34 mouse cellular contexts compared by ENCODE assay signal in genomic region chr6:98288316-98288715, GRCm38 (mm10). TPM values are rescaled to one million over a fixed set of nuclear protein-coding genes. Genes with fewer than 3 reads are reported as not detected.
DNase-seq lines count a peak whose midpoint lies in the region; ATAC-seq lines count a peak whose summit lies in the region.
"Had no signal": no experiment of that assay in that cellular context is flagged by ENCODE, and none has a peak within 500 bp of the region (broad histone marks: within the 10 kb centered on the region; RNA-seq: fewer than 3 reads in every experiment).

No protein-coding gene starts in this region.

- ATAC-seq in forebrain, embryonic 13.5 days = peak; percentile 55; the same call in 1 of the 2 replicates
- no peak for ATAC-seq in forebrain, embryonic 12.5 days (ENCODE audit: low FRiP score)
- ATAC-seq: forebrain, embryonic 15.5 days; intestine, postnatal 0 days had no signal

- no peaks in the 10 kb centered on the region for H3K36me3 ChIP-seq in forebrain, embryonic 13.5 days (ENCODE audit: poor library complexity, severe bottlenecking)
- H3K36me3 ChIP-seq in forebrain, embryonic 12.5 days (replicated peaks) = no peaks in the 10 kb centered on the region
- H3K36me3 ChIP-seq: embryonic facial prominence, embryonic 13.5 days; forebrain, embryonic 15.5 days; heart, embryonic 12.5 days; limb, embryonic 13.5 days; lung, embryonic 15.5 days; neural tube, embryonic 12.5 days had no signal

- 0 out of 2 replicates have a peak, but pooled peaks cover 8% of the 10 kb centered on the region for H3K4me1 ChIP-seq in forebrain, embryonic 13.5 days
- peaks cover 3% of the 10 kb centered on the region; the same call in 1 of the 2 replicates for H3K4me1 ChIP-seq in forebrain, embryonic 12.5 days
- H3K4me1 ChIP-seq: embryonic facial prominence, embryonic 13.5 days; heart, embryonic 12.5 days; lung, embryonic 15.5 days; neural tube, embryonic 12.5 days had no signal

- no peaks in the 10 kb centered on the region for H3K9me3 ChIP-seq in forebrain, embryonic 13.5 days (replicated peaks)
- no peaks in the 10 kb centered on the region for H3K9me3 ChIP-seq in forebrain, embryonic 12.5 days
- H3K9me3 ChIP-seq: embryonic facial prominence, embryonic 13.5 days; forebrain, embryonic 15.5 days; heart, embryonic 12.5 days; limb, embryonic 13.5 days; lung, embryonic 15.5 days; neural tube, embryonic 12.5 days had no signal

- no peak overlapping the region for H3K9ac ChIP-seq in forebrain, embryonic 13.5 days
- no peak overlapping the region for H3K9ac ChIP-seq in forebrain, embryonic 12.5 days
- H3K9ac ChIP-seq: embryonic facial prominence, embryonic 13.5 days; forebrain, embryonic 15.5 days; heart, embryonic 12.5 days; hindbrain, embryonic 14.5 days; limb, embryonic 13.5 days; lung, embryonic 15.5 days; neural tube, embryonic 12.5 days had no signal

- H3K27ac ChIP-seq in forebrain, embryonic 13.5 days = no peak overlapping the region
- H3K27ac ChIP-seq in forebrain, embryonic 12.5 days = no peak overlapping the region
- H3K27ac ChIP-seq: embryonic facial prominence, embryonic 13.5 days; heart, adult 2 months; hindbrain, embryonic 14.5 days; limb, embryonic 13.5 days; lung, embryonic 15.5 days; neural tube, embryonic 12.5 days; stomach, postnatal 0 days had no signal

- H3K4me2 ChIP-seq in forebrain, embryonic 13.5 days = no peak overlapping the region
- H3K4me2 ChIP-seq in forebrain, embryonic 12.5 days = no peak overlapping the region
- H3K4me2 ChIP-seq: embryonic facial prominence, embryonic 13.5 days; forebrain, embryonic 15.5 days; heart, embryonic 12.5 days; hindbrain, embryonic 14.5 days; liver, embryonic 11.5 days; lung, embryonic 15.5 days; midbrain, embryonic 11.5 days; neural tube, embryonic 12.5 days had no signal

- peak; percentile 9 to 64 for DNase-seq in frontal cortex, postnatal 36 days (ENCODE audit: low spot score in 2 of 2)
- no peak for DNase-seq in frontal cortex, postnatal 25 days (ENCODE audit: low spot score in 2 of 2)
- peak; percentile 8 for DNase-seq in retina, postnatal 1 day
- no peak for DNase-seq in retina, embryonic 14.5 days (ENCODE audit: low spot score)
- DNase-seq in telencephalon, adult 2 months (ENCODE audit: low read depth, low spot score) = peak; percentile 56
- DNase-seq in kidney, postnatal 36 days = no peak
- DNase-seq: adrenal gland, adult 8-10 months; cerebellum, adult 11 months; cerebellum, adult 9-10 months; cerebellum, postnatal 36 days; heart, adult 2 months; kidney, postnatal 14 days; thymus, adult 2 months; thymus, postnatal 36 days had no signal

- H3K4me3 ChIP-seq in forebrain, embryonic 13.5 days = no peak overlapping the region
- no peak overlapping the region for H3K4me3 ChIP-seq in forebrain, embryonic 12.5 days (replicated peaks)
- H3K4me3 ChIP-seq: embryonic facial prominence, embryonic 13.5 days; forebrain, embryonic 15.5 days; heart, adult 2 months; heart, embryonic 12.5 days; limb, embryonic 13.5 days; lung, embryonic 15.5 days; myocyte; neural tube, embryonic 12.5 days had no signal

- WGBS in forebrain, embryonic 13.5 days = 43% methylated on average over 3 of the region's 3 CpGs
- 44% methylated on average over 3 of the region's 3 CpGs for WGBS in forebrain, embryonic 12.5 days

- H3K27me3 ChIP-seq in forebrain, embryonic 13.5 days = no peaks in the 10 kb centered on the region
- no peaks in the 10 kb centered on the region for H3K27me3 ChIP-seq in forebrain, embryonic 12.5 days
- H3K27me3 ChIP-seq: CH12.LX; embryonic facial prominence, embryonic 13.5 days; forebrain, embryonic 15.5 days; heart, embryonic 12.5 days; limb, embryonic 13.5 days; lung, embryonic 15.5 days; neural tube, embryonic 12.5 days had no signal

RNA-seq across cellular contexts. Expression of gene Gm765, which starts 54.2 kb away (rescaled TPM):
- polyA plus RNA-seq in forebrain, embryonic 13.5 days (2015; fragmentation: Nextera tagmentation; extraction: Ambion mirVana) = not detected in 2 replicates
- polyA plus RNA-seq in forebrain, embryonic 12.5 days (2016; fragmentation: Nextera tagmentation; extraction: Ambion mirVana) = not detected in 2 replicates
- polyA plus RNA-seq: C2C12; embryonic facial prominence, embryonic 13.5 days; forebrain, embryonic 15.5 days; heart, embryonic 12.5 days; heart, postnatal 0 days; hindbrain, embryonic 14.5 days; intestine, postnatal 0 days; kidney, embryonic 14.5 days; liver, embryonic 11.5 days; liver, embryonic 16.5 days; lung, embryonic 15.5 days; myocyte; spleen, adult 2 months; stomach, postnatal 0 days had no signal

Comparison
In these comparisons a context has a peak if more than half of its experiments do, and no peak if none do; other contexts are left out.
1. DNase-seq: peak in frontal cortex, postnatal 36 days (2 of 2), retina, postnatal 1 day (single experiment) and telencephalon, adult 2 months (single experiment); none in frontal cortex, postnatal 25 days (0 of 2), retina, embryonic 14.5 days (single experiment) and kidney, postnatal 36 days (0 of 2).